Mouse (Mus musculus) stomach, embryonic 15.5 days (tissue): ENCODE data around the gene March8. TPM values are rescaled to one million over a fixed set of nuclear protein-coding genes. Genes with fewer than 3 reads are reported as not detected.
A peak's percentile ranks its signal among the peaks of the same experiment; 100 is the strongest.

ENCODE experiments used
- ATAC-seq: fragments of 200-750 bp; cut with Nextera tagmentation; 2 replicates; pipeline ENCODE4 v1.8.0; 2017; ENCODE audit warnings: low read depth, moderate number of reproducible peaks, moderate TSS enrichment; ENCODE audit not compliant: insufficient read depth, low FRiP score
- H3K27ac ChIP-seq: fragments of 300-500 bp; sonication (generic); 2 replicates; pipeline ENCODE4 v1.5.1; 2015; ENCODE audit warnings: mild to moderate bottlenecking, inconsistent platforms
- H3K27me3 ChIP-seq: fragments of 300-500 bp; sonication (generic); replicated peaks from 2 replicates; pipeline ENCODE4 v1.6.1; 2015; ENCODE audit warnings: inconsistent platforms
- H3K36me3 ChIP-seq: fragments of 300-500 bp; sonication (generic); 2 replicates; pipeline ENCODE4 v1.6.1; 2015; ENCODE audit warnings: inconsistent platforms
- H3K4me1 ChIP-seq: fragments of 300-500 bp; sonication (generic); 2 replicates; pipeline ENCODE4 v1.6.1; 2015; ENCODE audit warnings: inconsistent platforms
- H3K4me2 ChIP-seq: fragments of 300-500 bp; sonication (generic); 2 replicates; pipeline ENCODE4 v1.6.1; 2015; ENCODE audit warnings: mild to moderate bottlenecking, inconsistent platforms
- H3K4me3 ChIP-seq: fragments of 300-500 bp; sonication (generic); replicated peaks from 2 replicates; pipeline ENCODE4 v1.5.1; 2015; ENCODE audit warnings: inconsistent platforms
- H3K9ac ChIP-seq: fragments of 300-500 bp; sonication (generic); 2 replicates; pipeline ENCODE4 v1.6.1; 2015; ENCODE audit warnings: inconsistent platforms
- H3K9me3 ChIP-seq: fragments of 300-500 bp; sonication (generic); 2 replicates; pipeline ENCODE4 v1.6.1; 2016; ENCODE audit warnings: inconsistent platforms
- WGBS: fragments of 180-500 bp; shearing (Covaris S2); methylation state at CpG from one replicate; pipeline ENCODE4 v1.1.7; 2015; 5-methylcytosine and 5-hydroxymethylcytosine counted together
- polyA plus RNA-seq: library from polyadenylated mRNA; unstranded; fragments of >200 nt; fragmentation: Nextera tagmentation; extraction: Ambion mirVana; gene quantifications from 2 replicates; pipeline ENCODE4 v1.2.1, GENCODE M21; 2015

The March8 gene
- polyA plus RNA-seq, 1 experiment from 2014 or later = 38.2 TPM

DNA sequence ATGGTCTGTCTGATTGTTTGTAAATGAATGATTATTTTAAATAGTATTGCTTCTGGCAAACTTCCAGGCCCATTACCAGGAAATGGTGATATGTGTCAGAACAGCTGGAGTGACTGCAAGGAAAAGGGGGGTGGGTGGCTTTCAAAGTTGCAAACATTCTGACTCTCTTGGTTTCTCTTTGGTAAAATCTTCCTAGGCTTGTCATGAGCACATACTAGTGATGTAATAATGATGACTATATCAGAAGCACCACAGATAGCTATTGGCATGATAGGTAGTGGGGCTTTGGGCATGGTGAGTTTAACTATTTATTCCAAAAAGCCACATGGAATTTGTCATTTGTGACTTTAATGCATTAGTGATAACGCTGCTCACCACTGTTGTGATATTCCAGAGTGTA is 36.3 kb downstream of the March8 start:
- Histone ChIP-seq H3K4me3 (no peak overlapping the region), H3K27me3 (no peaks in the 10 kb centered on the region), H3K4me2 (no peak overlapping the region), H3K36me3 (no peaks in the 10 kb centered on the region), H3K4me1 (no peaks in the 10 kb centered on the region), H3K27ac (no peak overlapping the region), H3K9me3 (no peaks in the 10 kb centered on the region), H3K9ac (no peak overlapping the region)
- no peak for ATAC-seq
- WGBS = 52% methylated on average over 1 of the region's 1 CpGs

- H3K4me2 ChIP-seq = no peak overlapping the region
- H3K9ac ChIP-seq = no peak overlapping the region
- H3K9me3 ChIP-seq = no peaks in the 10 kb centered on the region
- H3K27me3 ChIP-seq = no peaks in the 10 kb centered on the region
- ATAC-seq = no peak
- no peaks in the 10 kb centered on the region for H3K4me1 ChIP-seq
- H3K27ac ChIP-seq = no peak overlapping the region
- H3K36me3 ChIP-seq = no peaks in the 10 kb centered on the region
- H3K4me3 ChIP-seq = no peak overlapping the region
These were observed 36.8 kb downstream of the March8 start for GRCm38 (mm10) chr6:116374618-116375017.

DNA sequence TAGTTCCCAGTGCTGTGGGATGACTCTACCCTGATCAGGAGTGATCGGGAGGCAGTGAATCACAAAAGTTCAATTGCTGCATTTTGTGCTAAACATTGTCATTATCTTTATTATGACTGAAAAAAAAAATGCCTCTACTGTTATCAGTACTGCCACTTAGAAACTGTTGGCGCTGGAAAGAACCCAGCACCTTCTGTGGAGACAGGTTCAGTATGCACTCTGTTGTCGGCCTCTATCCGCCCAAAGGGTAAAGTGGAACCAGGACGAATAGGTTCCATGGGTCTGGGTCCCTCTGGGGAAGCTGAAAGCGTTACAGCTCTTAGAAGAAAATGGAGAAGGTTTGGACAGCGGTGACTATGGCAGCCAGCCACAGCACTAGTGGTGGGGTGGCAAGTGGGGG is 41.1 kb downstream of the March8 start:
- Histone ChIP-seq H3K36me3 (no peaks in the 10 kb centered on the region), H3K27ac (no peak overlapping the region), H3K4me2 (no peak overlapping the region), H3K4me1 (no peaks in the 10 kb centered on the region), H3K4me3 (no peak overlapping the region), H3K27me3 (no peaks in the 10 kb centered on the region), H3K9ac (no peak overlapping the region), H3K9me3 (no peaks in the 10 kb centered on the region)
- 89% methylated on average over 7 of the region's 7 CpGs for WGBS
- ATAC-seq = no peak

DNA sequence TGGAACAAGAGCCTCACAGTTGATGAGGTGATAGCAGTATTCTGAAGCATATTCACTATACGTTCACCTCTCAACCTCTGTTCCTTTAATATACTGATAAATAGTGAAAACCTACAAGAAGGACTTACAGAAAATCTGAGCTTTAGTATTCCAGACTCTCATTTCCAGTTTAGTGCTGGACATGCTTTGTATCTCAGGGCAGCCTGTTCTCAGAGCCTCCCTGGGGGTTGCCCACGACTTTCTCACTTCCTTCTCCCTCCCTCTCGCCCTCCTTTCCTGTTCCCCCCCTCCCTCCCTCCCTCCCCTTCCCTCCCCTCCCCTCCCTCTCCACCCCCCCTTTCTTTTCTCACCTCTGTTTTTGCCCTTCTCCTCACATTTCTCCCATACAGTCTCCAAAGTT is 42.3 kb downstream of the March8 start:
- Histone ChIP-seq H3K27me3 (no peaks in the 10 kb centered on the region), H3K9me3 (no peaks in the 10 kb centered on the region), H3K27ac (no peak overlapping the region), H3K4me1 (peaks cover under 1% of the 10 kb centered on the region; the same call in 1 of the 2 replicates), H3K9ac (no peak overlapping the region), H3K4me3 (no peak overlapping the region), H3K36me3 (no peaks in the 10 kb centered on the region), H3K4me2 (no peak overlapping the region)
- no peak for ATAC-seq
- WGBS = 56% methylated on average over 3 of the region's 3 CpGs

GRCm38 (mm10) chr6:116381605-116382004 is 43.8 kb downstream of the March8 start:
- no peak overlapping the region for H3K4me3 ChIP-seq
- peaks cover 9% of the 10 kb centered on the region for H3K4me1 ChIP-seq
- WGBS = 51% methylated on average over 2 of the region's 2 CpGs
- no peak overlapping the region for H3K4me2 ChIP-seq
- ATAC-seq = no peak
- H3K9me3 ChIP-seq = no peaks in the 10 kb centered on the region
- no peak overlapping the region for H3K9ac ChIP-seq
- no peak overlapping the region for H3K27ac ChIP-seq
- no peaks in the 10 kb centered on the region for H3K27me3 ChIP-seq
- H3K36me3 ChIP-seq = no peaks in the 10 kb centered on the region

DNA sequence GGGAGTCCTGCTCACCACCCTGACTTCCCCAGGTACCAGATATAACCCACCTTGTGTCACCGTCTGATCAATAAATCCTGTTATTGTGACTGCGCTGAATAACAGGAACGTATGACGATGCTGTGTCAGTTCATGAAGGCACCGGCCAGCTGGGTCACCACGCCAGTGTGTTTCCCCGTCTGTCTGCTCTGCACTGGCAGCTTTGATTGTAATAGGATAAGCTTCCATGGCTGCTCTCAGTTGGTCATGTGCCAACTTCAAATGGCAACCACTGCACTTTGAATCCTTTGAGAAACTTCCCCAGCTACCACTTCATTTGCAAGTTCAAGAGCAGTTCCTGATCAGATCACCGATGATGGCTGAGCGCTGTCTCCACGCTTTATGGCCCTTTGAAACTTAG is 45.8 kb downstream of the March8 start:
- H3K4me3 ChIP-seq = no peak overlapping the region
- no peaks in the 10 kb centered on the region for H3K27me3 ChIP-seq
- no peak overlapping the region for H3K4me2 ChIP-seq
- no peaks in the 10 kb centered on the region for H3K36me3 ChIP-seq
- H3K27ac ChIP-seq = no peak overlapping the region
- 83% methylated on average over 10 of the region's 10 CpGs for WGBS
- H3K4me1 ChIP-seq = peaks cover 9% of the 10 kb centered on the region
- no peak overlapping the region for H3K9ac ChIP-seq
- no peaks in the 10 kb centered on the region for H3K9me3 ChIP-seq
- no peak for ATAC-seq

DNA sequence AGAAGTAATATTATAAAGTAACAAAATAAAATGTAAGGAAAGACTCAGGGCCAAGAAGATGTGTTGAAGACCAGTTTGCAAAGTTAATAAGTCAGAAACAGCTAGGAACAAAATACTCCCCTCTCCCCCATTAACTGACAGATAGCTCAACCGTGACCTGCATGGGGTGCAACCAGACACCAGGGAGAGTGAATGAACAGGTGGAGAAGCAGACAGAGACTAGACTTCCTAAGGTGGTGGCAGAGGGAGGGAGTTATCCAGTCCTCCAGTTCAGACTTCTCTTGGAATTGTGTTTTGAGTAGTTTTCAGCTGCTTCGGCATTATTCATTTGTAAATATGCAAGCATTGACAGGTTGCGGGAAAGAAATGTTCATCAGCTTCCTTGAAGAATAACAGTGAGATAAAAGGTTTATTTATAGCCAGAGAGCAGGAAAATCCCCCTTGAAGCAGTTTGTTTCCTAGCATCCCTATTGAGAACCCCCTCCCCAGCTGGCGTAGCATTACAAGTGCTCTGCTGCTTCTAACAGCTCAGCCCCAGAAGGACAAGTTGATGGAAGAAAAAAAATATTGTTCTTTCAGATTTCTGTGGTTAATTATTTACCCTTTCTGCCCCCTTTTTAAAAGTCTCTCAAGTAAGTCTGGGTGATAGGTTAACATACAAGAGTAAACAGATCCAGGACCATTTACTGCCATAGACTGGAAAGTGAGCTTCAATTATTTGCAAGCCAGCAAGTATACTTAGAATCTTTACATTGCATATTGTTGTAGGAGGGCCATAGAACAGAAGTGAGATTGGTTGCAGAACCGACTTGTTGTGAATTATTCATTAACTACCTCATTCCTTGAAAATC is 47.6 kb downstream of the March8 start:
- Histone ChIP-seq H3K36me3 (no peaks in the 10 kb centered on the region), H3K4me3 (no peak overlapping the region), H3K9ac (no peak overlapping the region), H3K9me3 (no peaks in the 10 kb centered on the region), H3K4me2 (peak overlapping the region; percentile 40), H3K27me3 (no peaks in the 10 kb centered on the region), H3K4me1 (peaks cover 9% of the 10 kb centered on the region), H3K27ac (peak overlapping the region; percentile 57; the same call in 1 of the 2 replicates)
- WGBS = 19% methylated on average over 5 of the region's 5 CpGs
- peak; percentile 80 for ATAC-seq

GRCm38 (mm10) chr6:116386045-116386415 is 48.2 kb downstream of the March8 start:
- peak overlapping the region; percentile 40 for H3K4me2 ChIP-seq
- H3K9ac ChIP-seq = no peak overlapping the region
- peak overlapping the region; percentile 46; the same call in 1 of the 2 replicates for H3K27ac ChIP-seq

GRCm38 (mm10) chr6:116386506-116386905 is 48.7 kb downstream of the March8 start:
- peaks cover 9% of the 10 kb centered on the region for H3K4me1 ChIP-seq
- H3K4me3 ChIP-seq = no peak overlapping the region
- ATAC-seq = no peak
- no peak overlapping the region for H3K27ac ChIP-seq
- H3K4me2 ChIP-seq = no peak overlapping the region
- H3K9me3 ChIP-seq = no peaks in the 10 kb centered on the region
- H3K36me3 ChIP-seq = no peaks in the 10 kb centered on the region
- 55% methylated on average over 3 of the region's 3 CpGs for WGBS
- no peak overlapping the region for H3K9ac ChIP-seq
- H3K27me3 ChIP-seq = no peaks in the 10 kb centered on the region

More at GRCm38 (mm10) chr6:116386045-116386415, 48.2 kb downstream of the March8 start:
- 33% methylated on average over 4 of the region's 4 CpGs for WGBS
- Histone ChIP-seq H3K27me3 (no peaks in the 10 kb centered on the region), H3K4me3 (no peak overlapping the region), H3K9me3 (no peaks in the 10 kb centered on the region), H3K36me3 (no peaks in the 10 kb centered on the region), H3K4me1 (peaks cover 9% of the 10 kb centered on the region)
- peak; percentile 83; the same call in 1 of the 2 replicates for ATAC-seq

DNA sequence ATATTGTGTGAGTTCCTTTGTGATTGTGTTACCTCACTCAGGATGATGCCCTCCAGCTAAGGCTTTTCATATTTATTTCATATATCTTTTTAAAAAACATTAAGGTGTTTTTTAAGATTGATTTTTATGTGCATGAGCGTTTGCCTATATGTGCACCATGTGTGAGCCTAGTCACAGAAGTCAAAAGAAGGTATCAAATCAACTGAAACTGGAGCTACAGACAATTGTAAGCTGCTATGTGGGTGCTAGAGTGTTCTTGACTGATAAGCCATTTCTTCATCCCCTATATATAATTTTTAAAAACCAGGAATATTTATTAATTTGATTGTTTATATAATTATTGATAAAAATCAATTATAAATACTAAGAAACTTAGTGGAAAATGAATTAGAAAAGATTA is 50.2 kb downstream of the March8 start:
- WGBS = 94% methylated on average over 1 of the region's 1 CpGs
- no peak overlapping the region for H3K4me2 ChIP-seq
- H3K9ac ChIP-seq = no peak overlapping the region
- H3K4me3 ChIP-seq = no peak overlapping the region
- H3K27ac ChIP-seq = no peak overlapping the region
- H3K27me3 ChIP-seq = no peaks in the 10 kb centered on the region
- ATAC-seq = no peak
- peaks cover 9% of the 10 kb centered on the region for H3K4me1 ChIP-seq
- H3K36me3 ChIP-seq = no peaks in the 10 kb centered on the region
- H3K9me3 ChIP-seq = no peaks in the 10 kb centered on the region

GRCm38 (mm10) chr6:116389481-116389880 is 51.7 kb downstream of the March8 start:
- no peaks in the 10 kb centered on the region for H3K9me3 ChIP-seq
- no peak for ATAC-seq
- no peaks in the 10 kb centered on the region for H3K27me3 ChIP-seq
- no peak overlapping the region for H3K4me3 ChIP-seq
- no peak overlapping the region for H3K4me2 ChIP-seq
- H3K36me3 ChIP-seq = no peaks in the 10 kb centered on the region
- H3K27ac ChIP-seq = no peak overlapping the region
- peaks cover 9% of the 10 kb centered on the region for H3K4me1 ChIP-seq
- no peak overlapping the region for H3K9ac ChIP-seq

DNA sequence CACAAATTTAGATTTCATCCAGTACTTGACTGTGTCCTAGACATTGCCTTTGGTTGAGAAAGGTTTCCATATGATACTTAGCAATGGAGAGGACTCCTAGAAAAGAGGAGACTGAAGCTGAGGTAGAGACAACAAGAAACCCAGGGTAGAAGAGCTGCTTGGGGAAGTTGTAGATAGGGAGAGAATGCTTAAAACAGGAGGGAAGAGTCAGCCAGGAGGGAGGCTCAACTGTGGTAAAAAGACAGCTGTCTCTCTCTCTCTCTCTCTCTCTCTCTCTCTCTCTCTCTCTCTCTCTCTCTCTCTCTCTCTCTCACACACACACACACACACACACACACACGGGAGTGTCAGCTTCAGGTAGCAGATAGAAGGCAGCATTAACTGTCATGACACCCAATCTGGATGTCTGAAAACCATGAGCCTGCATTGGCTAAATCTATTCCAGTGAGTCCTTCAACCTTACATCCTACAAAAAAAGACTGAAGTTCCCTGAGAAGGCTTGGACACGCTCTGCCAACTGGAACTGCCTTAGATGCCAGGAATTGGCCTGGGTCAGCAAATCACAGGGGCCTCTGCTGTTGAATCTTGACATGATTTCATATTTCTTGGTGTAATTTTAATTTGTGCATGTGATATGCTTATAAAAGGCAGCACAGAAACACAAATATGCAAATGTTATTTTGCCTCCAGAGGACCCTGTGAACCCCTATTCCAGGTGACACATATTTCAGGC is 57.3 kb downstream of the March8 start:
- Histone ChIP-seq H3K27me3 (no peaks in the 10 kb centered on the region), H3K4me2 (no peak overlapping the region), H3K27ac (no peak overlapping the region), H3K9me3 (no peaks in the 10 kb centered on the region), H3K4me3 (no peak overlapping the region), H3K36me3 (no peaks in the 10 kb centered on the region), H3K9ac (no peak overlapping the region), H3K4me1 (no peaks in the 10 kb centered on the region)
- no peak for ATAC-seq
- 86% methylated on average over 2 of the region's 2 CpGs for WGBS
